Mouse (Mus musculus) thymus, adult 18-20 months (tissue): ENCODE results near the gene Olfr710.
"Not testable (repeated sequence)": the region's sequence is repeated elsewhere in the genome, so short reads cannot be mapped to it uniquely, and the experiment has no call there.

Experiments used
- DNase-seq, 2 experiments: peaks; one replicate each; pipeline ENCODE4 v3.0.0; 2022; ENCODE audit warnings: mixed read lengths in 2 of 2

The Olfr710 gene

DNA sequence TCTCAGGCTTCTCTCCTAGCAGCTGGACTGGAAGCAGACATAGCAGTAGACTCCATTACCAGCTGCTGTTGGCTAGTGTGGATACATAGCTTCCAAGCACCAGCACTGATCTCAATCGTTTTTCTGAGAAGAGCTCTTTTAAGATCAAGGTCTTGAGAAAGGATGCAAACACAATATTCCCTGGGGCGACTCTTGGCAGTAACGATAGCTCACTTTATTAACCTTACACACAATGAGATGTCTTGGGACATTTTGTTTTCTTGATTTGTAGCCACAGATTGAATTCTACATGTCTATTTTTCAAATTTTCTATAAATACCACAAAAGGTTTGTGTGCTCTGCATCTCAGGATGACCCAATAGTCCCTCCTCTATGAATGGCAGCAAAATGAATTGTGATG is at the start of gene Olfr710:
TSS of gene Olfr710 (minus strand) at position 101 of the 400 bp plus-strand sequence.
- no peak for DNase-seq

DNA sequence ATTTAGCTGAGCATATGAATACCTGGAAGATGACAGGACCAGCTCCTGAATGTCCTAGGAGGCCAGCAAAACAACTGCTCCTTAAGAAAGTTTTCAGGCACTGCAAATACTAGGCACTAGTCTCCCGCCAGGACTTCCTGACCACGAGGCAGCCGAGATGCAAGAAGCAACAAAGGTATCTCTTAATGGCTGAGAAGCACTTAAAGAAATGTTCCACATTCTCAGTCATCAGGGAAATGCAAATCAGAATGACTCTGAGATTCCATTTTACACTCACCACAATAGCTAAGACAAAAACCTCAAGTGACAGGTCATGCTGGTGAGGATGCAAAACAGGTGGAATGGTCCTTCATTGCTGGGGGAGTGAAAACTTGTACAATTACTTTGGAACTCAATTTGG is 37.1 kb upstream of the Olfr710 start:
- DNase-seq: no peak

DNA sequence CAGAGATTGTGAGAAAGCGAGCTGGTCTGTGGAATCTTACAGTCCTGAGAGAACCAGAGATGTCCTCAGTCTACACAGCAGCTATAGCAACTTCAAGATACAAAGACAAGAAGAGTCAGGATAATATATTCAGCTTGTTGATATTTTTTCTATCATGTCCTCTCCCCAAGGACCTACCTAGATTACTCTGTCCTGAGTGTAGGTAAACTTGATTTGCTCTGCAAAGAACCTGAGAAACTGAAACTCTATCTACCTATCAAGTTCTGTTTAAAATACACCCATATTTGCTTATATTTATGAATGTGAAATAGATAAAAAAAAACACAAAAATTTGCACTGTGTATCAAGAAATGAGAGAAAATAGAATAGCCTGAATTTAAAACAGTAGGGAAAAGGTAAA is 27.2 kb upstream of the Olfr710 start, which contains the start of gene Olfr711:
TSS of gene Olfr711 (minus strand) at position 101 of the 400 bp plus-strand sequence.
- DNase-seq: no peak

DNA sequence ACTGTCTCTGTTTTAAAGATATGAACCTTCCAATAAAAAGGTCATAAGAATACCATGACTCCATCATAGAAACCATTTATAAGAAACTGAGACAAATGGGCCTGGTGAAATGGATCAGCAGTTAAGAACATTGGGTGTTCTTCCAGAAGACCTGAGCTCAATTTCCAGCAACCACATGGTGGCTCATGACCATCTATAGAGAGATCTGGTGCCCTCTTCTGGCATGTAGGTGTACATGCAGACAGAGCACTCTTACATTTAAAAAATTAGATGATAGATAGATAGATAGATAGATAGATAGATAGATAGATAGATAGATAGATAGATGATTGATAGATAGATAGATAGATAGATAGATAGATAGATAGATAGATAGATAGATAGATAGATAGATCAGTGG is 19.4 kb upstream of the Olfr710 start:
- DNase-seq: not testable (repeated sequence)

DNA sequence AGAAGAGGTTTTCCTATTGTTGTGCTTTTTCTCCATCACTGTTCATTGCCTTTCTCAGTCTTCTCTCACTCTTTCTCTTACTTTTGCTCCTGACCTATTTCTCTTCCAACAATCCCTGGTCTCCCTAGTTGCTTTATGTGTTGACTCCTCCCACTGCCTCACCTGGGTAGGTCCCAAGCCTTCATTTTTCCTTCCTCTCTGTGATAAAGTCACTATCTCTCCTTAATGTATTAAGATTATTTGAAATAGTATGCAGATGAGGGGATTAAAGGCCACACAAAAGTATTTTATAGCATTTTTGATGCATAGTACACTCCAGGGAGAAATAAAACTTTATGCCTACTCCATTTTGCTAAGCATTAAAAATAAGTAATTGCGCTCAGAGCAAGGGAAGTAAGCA is 15.7 kb upstream of the Olfr710 start, which contains the start of gene Olfr6:
TSS of gene Olfr6 (minus strand) at position 101 of the 400 bp plus-strand sequence.
- DNase-seq: no peak

DNA sequence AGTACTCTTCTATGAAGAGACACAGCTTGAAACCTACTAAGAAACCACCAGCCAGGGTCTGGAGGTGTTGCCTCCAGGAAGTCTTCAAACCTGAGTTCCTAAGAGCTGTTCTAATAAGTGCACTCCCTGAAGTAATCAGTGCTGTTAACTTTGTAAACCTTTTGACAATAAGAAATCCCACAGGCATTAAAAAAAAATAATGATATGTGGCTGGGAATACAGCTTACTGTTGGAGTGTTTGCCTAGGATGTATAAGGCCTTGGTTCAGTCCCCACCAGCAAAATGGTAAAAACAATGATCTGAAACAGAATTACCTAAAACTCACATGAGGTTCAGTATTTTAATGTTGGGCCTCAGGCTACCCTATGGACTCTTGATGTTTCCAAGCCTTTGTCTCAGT is 16.0 kb downstream of the Olfr710 start, which contains the start of gene Olfr709-ps1:
TSS of gene Olfr709-ps1 (minus strand) at position 101 of the 400 bp plus-strand sequence.
- no peak for DNase-seq

DNA sequence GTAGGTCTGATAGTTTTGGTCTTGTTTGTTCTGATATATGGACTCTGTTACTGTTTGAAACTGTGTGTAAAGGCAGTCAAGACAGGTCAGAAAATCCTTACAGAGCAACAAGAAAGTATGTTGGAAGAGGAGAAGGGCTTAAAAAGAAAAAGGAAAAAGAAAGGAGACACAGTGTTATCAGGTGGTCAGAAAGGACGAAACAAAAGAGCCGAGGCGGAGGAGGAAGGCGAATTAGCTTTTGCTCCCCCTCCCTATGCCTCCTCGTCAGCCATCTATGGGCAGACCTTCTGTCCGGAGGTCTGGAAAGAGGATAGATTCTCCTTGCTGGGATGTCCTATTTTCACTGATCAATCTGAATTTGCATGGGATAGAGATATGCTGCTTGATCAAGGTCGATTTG is 27.2 kb downstream of the Olfr710 start:
- not testable (repeated sequence) for DNase-seq

DNA sequence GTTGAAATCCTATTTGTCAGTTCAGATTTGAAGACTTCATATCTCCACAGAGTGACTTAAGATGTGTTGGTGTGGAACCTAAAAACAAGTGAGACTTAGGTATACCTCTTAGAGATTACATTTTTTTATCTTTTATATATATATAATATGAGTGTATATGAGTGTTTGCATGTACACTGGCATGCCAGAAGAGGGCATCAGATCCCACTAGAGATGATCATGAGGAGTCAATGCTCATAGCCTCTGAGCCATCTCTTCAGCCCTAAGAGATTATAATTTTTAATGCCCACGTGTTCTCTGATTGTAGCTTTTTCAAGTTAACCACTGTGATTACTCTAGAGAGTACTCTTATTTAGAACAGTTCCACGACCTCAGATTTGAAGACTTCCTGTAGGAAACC is 40.4 kb downstream of the Olfr710 start, which contains the start of gene Olfr1532-ps1:
TSS of gene Olfr1532-ps1 (plus strand) at position 326 of the 400 bp plus-strand sequence.
- DNase-seq: no peak

DNA sequence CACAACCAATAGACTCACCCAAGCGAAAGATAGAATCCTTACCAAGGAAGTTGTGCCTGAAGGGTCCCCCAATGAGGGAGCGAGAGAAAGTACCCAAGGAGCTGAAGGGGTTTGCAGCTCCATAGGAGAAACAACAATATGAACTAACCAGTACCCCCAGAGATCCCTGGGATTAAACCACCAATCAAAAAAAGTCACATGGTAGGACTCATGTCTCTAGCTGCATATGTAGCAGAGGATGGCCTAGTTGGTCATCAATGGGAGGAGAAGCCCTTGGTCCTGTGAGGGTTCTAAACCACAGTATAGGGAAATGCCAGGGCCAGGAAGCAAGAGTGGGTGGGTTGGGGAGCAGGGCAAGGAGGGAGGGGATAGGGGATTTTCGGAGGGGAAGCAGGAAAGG is 47.0 kb downstream of the Olfr710 start, which contains the start of gene Olfr707:
TSS of gene Olfr707 (minus strand) at position 101 of the 400 bp plus-strand sequence.
- not testable (repeated sequence) for DNase-seq
